9 mouse cellular contexts compared by ENCODE assay signal in genomic region chr2:119336470-119336869, GRCm38 (mm10). TPM values are rescaled to one million over a fixed set of nuclear protein-coding genes. Genes with fewer than 3 reads are reported as not detected.
A peak's percentile ranks its signal among the peaks of the same experiment; 100 is the strongest.
DNase-seq lines count a peak whose midpoint lies in the region; ATAC-seq and TF ChIP-seq lines count a peak whose summit lies in the region.
"Had no signal": no experiment of that assay in that cellular context is flagged by ENCODE, and none has a peak within 500 bp of the region (broad histone marks: within the 10 kb centered on the region; RNA-seq: fewer than 3 reads in every experiment).

No protein-coding gene starts in this region.

- no peak overlapping the region for H3K4me3 ChIP-seq in hindbrain, embryonic 16.5 days (ENCODE audit: low read length)
- H3K4me3 ChIP-seq in small intestine, adult 2 months (ENCODE audit: low read depth, low read length), result no peak overlapping the region
- no peak overlapping the region for H3K4me3 ChIP-seq in forebrain, embryonic 13.5 days

- H3K27ac ChIP-seq in hindbrain, embryonic 16.5 days (ENCODE audit: low read depth, low read length), result peak overlapping the region; percentile 51
- peak overlapping the region; percentile 51 for H3K27ac ChIP-seq in small intestine, adult 2 months (ENCODE audit: insufficient read depth, low read depth, low read length)
- no peak overlapping the region for H3K27ac ChIP-seq in forebrain, embryonic 13.5 days

- ATAC-seq in hindbrain, embryonic 16.5 days, result no peak
- no peak for ATAC-seq in forebrain, embryonic 13.5 days

- DNase-seq in cerebellum, postnatal 10 days, result peak; percentile 36 to 50
- no peak for DNase-seq in cerebellum, adult 9-11 months
- peak; percentile 41 for DNase-seq in lung, postnatal 36 days
- no peak for DNase-seq in lung, postnatal 4 days
- no peak for DNase-seq in c-Kit-positive CD71-positive TER-119-positive erythroid progenitor cells, embryonic 14.5 days (ENCODE audit: low spot score)
- DNase-seq: cerebellum, postnatal 36 days had no signal

- H3K27me3 ChIP-seq in hindbrain, embryonic 16.5 days (replicated peaks; ENCODE audit: control insufficient read depth, insufficient read depth, low read length), result peaks cover 9% of the 10 kb centered on the region; the same call in 1 of the 2 replicates
- H3K27me3 ChIP-seq in small intestine, adult 2 months (ENCODE audit: control insufficient read depth, insufficient read depth, low read length), result no peaks in the 10 kb centered on the region
- peaks cover 48% of the 10 kb centered on the region for H3K27me3 ChIP-seq in forebrain, embryonic 13.5 days

- no peak overlapping the region for H3K9ac ChIP-seq in hindbrain, embryonic 16.5 days (ENCODE audit: low read depth, low read length)
- H3K9ac ChIP-seq in forebrain, embryonic 13.5 days, result no peak overlapping the region

- peaks cover 9% of the 10 kb centered on the region for H3K4me1 ChIP-seq in hindbrain, embryonic 16.5 days (ENCODE audit: control insufficient read depth, insufficient read depth, low read depth, low read length)
- peaks cover 3% of the 10 kb centered on the region for H3K4me1 ChIP-seq in small intestine, adult 2 months (ENCODE audit: control insufficient read depth, insufficient read depth, insufficient read length, low read length)
- H3K4me1 ChIP-seq in forebrain, embryonic 13.5 days, result peaks cover 5% of the 10 kb centered on the region

- no peak overlapping the region for H3K4me2 ChIP-seq in hindbrain, embryonic 16.5 days (ENCODE audit: low read length)
- H3K4me2 ChIP-seq in forebrain, embryonic 13.5 days, result no peak overlapping the region

- no peak for TF ChIP-seq CTCF in small intestine, adult 2 months (IDR thresholded peaks at IDR 0.05; ENCODE audit: extremely low read depth, insufficient read length, insufficient replicate concordance, low read depth, low read length)

- no peaks in the 10 kb centered on the region for H3K36me3 ChIP-seq in hindbrain, embryonic 16.5 days (ENCODE audit: control insufficient read depth, insufficient read depth, low read length)
- H3K36me3 ChIP-seq in small intestine, adult 2 months (ENCODE audit: control insufficient read depth, insufficient read depth, low read length), result peaks cover 13% of the 10 kb centered on the region; the same call in 1 of the 2 replicates
- H3K36me3 ChIP-seq in forebrain, embryonic 13.5 days (ENCODE audit: poor library complexity, severe bottlenecking), result no peaks in the 10 kb centered on the region

- TF ChIP-seq POLR2A in small intestine, adult 2 months (IDR thresholded peaks at IDR 0.05; ENCODE audit: low read depth, low read length), result no peak

- WGBS in hindbrain, embryonic 16.5 days, result 62% methylated on average over 10 of the region's 10 CpGs
- 81% methylated on average over 10 of the region's 10 CpGs for WGBS in small intestine, adult 2 months
- 79% methylated on average over 10 of the region's 10 CpGs for WGBS in forebrain, embryonic 13.5 days

- H3K9me3 ChIP-seq in hindbrain, embryonic 16.5 days (ENCODE audit: control insufficient read depth, low read length), result no peaks in the 10 kb centered on the region
- no peaks in the 10 kb centered on the region for H3K9me3 ChIP-seq in forebrain, embryonic 13.5 days (replicated peaks)

RNA-seq across cellular contexts. Expression of gene Dll4, which starts 10.9 kb away (rescaled TPM):
- polyA plus RNA-seq in hindbrain, embryonic 16.5 days (2015; fragmentation: Nextera tagmentation; extraction: Ambion mirVana), result 5.3 and 6.0 TPM in 2 replicates
- 9.8 and 22.1 TPM in 2 replicates for polyA plus RNA-seq in small intestine, adult 2 months (2012; rRNA removed)
- polyA plus RNA-seq in forebrain, embryonic 13.5 days (2015; fragmentation: Nextera tagmentation; extraction: Ambion mirVana), result 3.9 and 4.0 TPM in 2 replicates

RNA-seq across cellular contexts. Expression of gene Chac1, which starts 14.6 kb away (rescaled TPM):
- 12.3 and 14.9 TPM in 2 replicates for polyA plus RNA-seq in hindbrain, embryonic 16.5 days (2015; fragmentation: Nextera tagmentation; extraction: Ambion mirVana)
- 5.8 and 6.9 TPM in 2 replicates for polyA plus RNA-seq in small intestine, adult 2 months (2012; rRNA removed)
- polyA plus RNA-seq in forebrain, embryonic 13.5 days (2015; fragmentation: Nextera tagmentation; extraction: Ambion mirVana), result 2.3 and 3.4 TPM in 2 replicates

RNA-seq across cellular contexts. Expression of gene Vps18, which starts 47.9 kb away (rescaled TPM):
- 28.2 and 30.4 TPM in 2 replicates for polyA plus RNA-seq in hindbrain, embryonic 16.5 days (2015; fragmentation: Nextera tagmentation; extraction: Ambion mirVana)
- 11.3 and 22.9 TPM in 2 replicates for polyA plus RNA-seq in small intestine, adult 2 months (2012; rRNA removed)
- 21.2 and 23.5 TPM in 2 replicates for polyA plus RNA-seq in forebrain, embryonic 13.5 days (2015; fragmentation: Nextera tagmentation; extraction: Ambion mirVana)

Comparison
In these comparisons a context has a peak if more than half of its experiments do, and no peak if none do; other contexts are left out.
1. DNase-seq: peak in cerebellum, postnatal 10 days (2 of 2) and lung, postnatal 36 days (single experiment); none in cerebellum, adult 9-11 months (single experiment), lung, postnatal 4 days (0 of 2) and c-Kit-positive CD71-positive TER-119-positive erythroid progenitor cells, embryonic 14.5 days (single experiment).